Mouse (Mus musculus) myocyte (in vitro differentiated cells): ENCODE measurements around the gene Olfr1367. TPM values are rescaled to one million over a fixed set of nuclear protein-coding genes. Genes with fewer than 3 reads are reported as not detected.
"Not testable (repeated sequence)": the region's sequence is repeated elsewhere in the genome, so short reads cannot be mapped to it uniquely, and the experiment has no call there.

Experiments used
- H3K27me3 ChIP-seq: one replicate; pipeline ENCODE4 v1.6.1; 2011; ENCODE audit not compliant: control insufficient read depth, insufficient read depth, insufficient read length
- H3K36me3 ChIP-seq: one replicate; pipeline ENCODE4 v1.6.1; 2011; ENCODE audit not compliant: control insufficient read depth, insufficient read depth
- H3K4me2 ChIP-seq: one replicate; pipeline ENCODE4 v1.6.1; 2011; ENCODE audit warnings: low read depth, control low read depth
- H3K4me3 ChIP-seq: one replicate; pipeline ENCODE4 v1.5.1; 2011; ENCODE audit warnings: mild to moderate bottlenecking, control low read depth, moderate library complexity
- H3K79me2 ChIP-seq: one replicate; pipeline ENCODE4 v1.6.1; 2011; ENCODE audit not compliant: control insufficient read depth, insufficient read depth
- H3ac ChIP-seq: one replicate; pipeline ENCODE4 v1.6.1; 2011; ENCODE audit not compliant: control insufficient read depth, insufficient read length
- CEBPB ChIP-seq: IDR thresholded peaks from 2 replicates; pipeline ENCODE4 v1.6.1; 2011; ENCODE audit warnings: mild to moderate bottlenecking, moderate library complexity; ENCODE audit not compliant: poor library complexity, insufficient read depth, severe bottlenecking
- E2F4 ChIP-seq: IDR thresholded peaks from one replicate; pipeline ENCODE4 v1.6.1; 2011; ENCODE audit warnings: mild to moderate bottlenecking, control low read depth, moderate library complexity; ENCODE audit not compliant: insufficient read depth
- MAX ChIP-seq: IDR thresholded peaks from one replicate; pipeline ENCODE4 v1.6.1; 2011; ENCODE audit warnings: low read depth, mild to moderate bottlenecking, control low read depth
- MYOD1 ChIP-seq, 3 experiments: IDR thresholded peaks; one replicate each; pipeline ENCODE4 v1.6.1; 2011; ENCODE audit warnings: control low read depth in 2 of 3, low read depth in 2 of 3, mild to moderate bottlenecking in 2 of 3, moderate library complexity in 1 of 3; ENCODE audit not compliant: insufficient read length in 2 of 3, control insufficient read depth in 1 of 3
- MYOG ChIP-seq, 3 experiments: IDR thresholded peaks; one replicate each; pipeline ENCODE4 v1.6.1; 2011; ENCODE audit warnings: control low read depth in 2 of 3, low read depth in 2 of 3, mild to moderate bottlenecking in 2 of 3; ENCODE audit not compliant: insufficient read length in 2 of 3, control insufficient read depth in 1 of 3, insufficient read depth in 1 of 3
- POLR2A ChIP-seq: IDR thresholded peaks from one replicate; pipeline ENCODE4 v1.6.1; 2011; ENCODE audit warnings: low read depth, mild to moderate bottlenecking, control low read depth, moderate library complexity; ENCODE audit not compliant: insufficient read length
- POLR2AphosphoS2 ChIP-seq: IDR thresholded peaks from one replicate; pipeline ENCODE4 v1.6.1; 2011; ENCODE audit warnings: low read depth, control low read depth; ENCODE audit not compliant: insufficient read length
- REST ChIP-seq: IDR thresholded peaks from one replicate; pipeline ENCODE4 v1.6.1; 2011; ENCODE audit warnings: mild to moderate bottlenecking, control low read depth, moderate library complexity; ENCODE audit not compliant: insufficient read depth, insufficient read length
- SRF ChIP-seq: IDR thresholded peaks from one replicate; pipeline ENCODE4 v1.6.1; 2011; ENCODE audit warnings: low read depth; ENCODE audit not compliant: control insufficient read depth, insufficient read length
- TCF12 ChIP-seq: IDR thresholded peaks from one replicate; pipeline ENCODE4 v1.6.1; 2011; ENCODE audit warnings: mild to moderate bottlenecking, control low read depth; ENCODE audit not compliant: poor library complexity, insufficient read depth, severe bottlenecking
- TCF3 ChIP-seq: IDR thresholded peaks from one replicate; pipeline ENCODE4 v1.6.1; 2011; ENCODE audit warnings: low read depth, control low read depth; ENCODE audit not compliant: insufficient read length
- USF1 ChIP-seq: IDR thresholded peaks from one replicate; pipeline ENCODE4 v1.6.1; 2011; ENCODE audit warnings: low read depth, mild to moderate bottlenecking, control low read depth, moderate library complexity
- polyA plus RNA-seq: library from polyadenylated mRNA; unstranded; fragments of >200 nt; fragmentation: generic; extraction: Trizol; gene quantifications from one replicate; pipeline ENCODE4 v1.2.1, GENCODE M21; 2012; ENCODE audit warnings: missing spikeins

The Olfr1367 gene
- polyA plus RNA-seq, 1 experiment = not detected

DNA sequence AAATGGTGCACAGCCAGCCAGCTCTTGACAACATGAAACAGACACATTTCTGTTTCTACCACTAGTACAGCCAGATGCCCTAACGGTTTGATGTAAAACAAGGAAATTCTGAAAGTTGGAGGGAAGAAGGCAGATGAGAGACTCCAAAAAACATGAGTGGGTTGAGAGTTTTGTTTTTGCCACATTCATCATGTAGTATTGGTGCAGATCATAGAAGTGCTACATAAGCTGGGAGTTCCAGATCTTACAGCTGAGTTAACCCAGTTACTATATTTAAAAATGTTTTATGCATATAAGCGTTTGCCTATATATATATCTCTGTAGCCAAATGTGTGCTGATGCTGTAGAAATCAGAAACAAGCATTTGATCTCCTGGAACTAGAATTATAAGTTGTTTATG, 26.0 kb downstream of the Olfr1367 start:
- no peak overlapping the region for H3K4me2 ChIP-seq
- H3K4me3 ChIP-seq = no peak overlapping the region
- no peaks in the 10 kb centered on the region for H3K27me3 ChIP-seq
- H3K36me3 ChIP-seq = peaks cover 8% of the 10 kb centered on the region
- TF ChIP-seq CEBPB (no peak), TCF12 (no peak), MYOG (IDR thresholded peaks at IDR 0.05; ENCODE audit: control insufficient read depth in 1 of 3, insufficient read depth in 1 of 3, insufficient read length in 2 of 3, low read depth in 2 of 3) (no peak), POLR2A (no peak), POLR2AphosphoS2 (no peak), USF1 (no peak), REST (no peak), MAX (no peak)
- no peak overlapping the region for H3ac ChIP-seq
- H3K79me2 ChIP-seq = no peaks in the 10 kb centered on the region

DNA sequence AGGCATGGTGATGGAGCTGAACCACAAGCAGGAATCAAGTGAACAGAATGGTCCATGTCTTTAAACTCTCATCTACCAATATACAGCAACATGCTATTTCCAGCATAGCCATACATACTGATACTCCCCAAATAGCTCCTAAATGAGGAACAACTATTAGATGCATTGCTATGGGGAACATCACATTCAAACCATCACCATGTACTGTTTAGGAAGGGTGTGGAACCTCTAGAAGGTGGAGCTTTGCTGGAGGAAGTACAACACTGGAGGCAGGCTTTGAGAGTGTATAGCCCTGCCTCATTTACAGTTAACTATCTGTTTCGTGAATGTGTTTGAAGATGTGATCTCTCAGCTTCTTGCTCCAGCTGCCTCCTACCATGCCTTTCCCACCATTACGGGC, 31.1 kb downstream of the Olfr1367 start:
- Histone ChIP-seq H3K4me2 (no peak overlapping the region), H3K4me3 (no peak overlapping the region), H3K27me3 (no peaks in the 10 kb centered on the region), H3K79me2 (no peaks in the 10 kb centered on the region), H3ac (no peak overlapping the region), H3K36me3 (no peaks in the 10 kb centered on the region)
- no peak for TF ChIP-seq SRF
- no peak for TF ChIP-seq USF1
- TF ChIP-seq MYOD1 (IDR thresholded peaks at IDR 0.05; ENCODE audit: control insufficient read depth in 1 of 3, insufficient read length in 2 of 3, low read depth in 2 of 3) = no peak
- no peak for TF ChIP-seq E2F4
- TF ChIP-seq REST = no peak
- no peak for TF ChIP-seq TCF12
- TF ChIP-seq TCF3 = no peak
- no peak for TF ChIP-seq CEBPB
- no peak for TF ChIP-seq MAX
- TF ChIP-seq MYOG (IDR thresholded peaks at IDR 0.05; ENCODE audit: control insufficient read depth in 1 of 3, insufficient read depth in 1 of 3, insufficient read length in 2 of 3, low read depth in 2 of 3) = no peak
- TF ChIP-seq POLR2A = no peak
- no peak for TF ChIP-seq POLR2AphosphoS2

DNA sequence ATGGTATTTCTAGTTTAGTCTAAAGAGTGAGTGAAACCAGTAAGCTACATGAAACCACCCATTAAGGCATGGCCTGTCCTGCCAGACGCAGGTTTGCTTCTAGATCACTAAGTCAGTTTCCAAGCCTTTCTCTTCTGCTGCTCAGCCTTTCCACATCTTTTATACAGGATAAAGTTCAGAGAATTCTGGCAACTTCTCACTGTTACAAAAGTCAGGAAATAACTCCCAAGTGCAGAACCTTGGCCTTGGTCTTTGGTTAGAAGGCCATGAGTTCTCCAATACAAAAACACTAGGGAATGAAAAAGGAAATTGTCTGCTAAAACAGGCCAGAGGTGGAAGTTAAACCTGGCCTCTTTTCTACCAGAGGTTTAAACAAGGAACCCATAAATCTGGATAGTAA, 48.5 kb downstream of the Olfr1367 start:
- Histone ChIP-seq H3K4me2 (no peak overlapping the region), H3K4me3 (no peak overlapping the region), H3K36me3 (peaks cover 64% of the 10 kb centered on the region), H3K79me2 (peaks cover 14% of the 10 kb centered on the region), H3K27me3 (no peaks in the 10 kb centered on the region), H3ac (no peak overlapping the region)
- TF ChIP-seq TCF3 = no peak
- TF ChIP-seq REST = no peak
- no peak for TF ChIP-seq MYOG (IDR thresholded peaks at IDR 0.05; ENCODE audit: control insufficient read depth in 1 of 3, insufficient read depth in 1 of 3, insufficient read length in 2 of 3, low read depth in 2 of 3)
- no peak for TF ChIP-seq SRF
- no peak for TF ChIP-seq E2F4
- TF ChIP-seq POLR2AphosphoS2 = no peak
- no peak for TF ChIP-seq POLR2A

DNA sequence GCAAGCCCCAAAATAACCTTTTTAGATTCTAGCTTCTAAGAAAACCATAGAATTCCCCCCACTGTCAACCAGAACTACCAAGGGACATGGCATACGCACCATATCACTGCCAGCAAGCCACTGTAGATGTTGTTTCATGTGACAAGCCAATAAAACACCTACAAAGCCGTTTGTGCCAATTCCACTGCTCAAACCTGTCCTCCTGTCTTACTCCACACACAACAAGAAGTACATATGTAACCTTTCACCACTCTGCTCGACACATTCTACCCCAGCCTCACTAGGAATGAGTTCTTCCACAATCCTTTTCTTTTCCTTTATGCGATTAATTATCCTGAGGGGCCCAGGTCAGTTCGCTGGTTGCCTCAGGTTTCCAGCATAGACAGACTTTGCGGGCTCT, 48.9 kb downstream of the Olfr1367 start:
- TF ChIP-seq POLR2A (no peak), TCF3 (no peak)
- no peak overlapping the region for H3K4me3 ChIP-seq
- no peaks in the 10 kb centered on the region for H3K27me3 ChIP-seq
- peaks cover 59% of the 10 kb centered on the region for H3K36me3 ChIP-seq
- peaks cover 17% of the 10 kb centered on the region for H3K79me2 ChIP-seq
- H3K4me2 ChIP-seq = no peak overlapping the region
- H3ac ChIP-seq = no peak overlapping the region

DNA sequence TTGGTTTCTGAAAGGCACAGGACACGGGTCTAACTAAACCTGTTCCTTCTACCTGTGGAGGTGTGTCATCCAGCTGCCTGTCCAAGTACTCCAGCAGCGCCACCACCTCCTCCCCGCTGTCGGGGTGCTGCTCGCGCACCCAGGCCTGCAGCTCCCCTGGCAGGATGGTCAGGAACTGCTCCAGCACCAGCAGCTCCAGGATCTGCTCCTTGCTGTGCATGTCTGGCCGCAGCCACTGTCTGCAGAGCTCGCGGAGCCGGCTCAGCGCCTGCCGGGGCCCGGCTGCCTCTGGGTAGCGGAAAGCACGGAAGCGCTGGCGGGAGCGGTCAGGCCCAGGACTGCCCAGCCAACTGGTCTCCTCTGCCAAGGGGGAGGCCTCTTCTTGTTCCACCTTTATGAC, 49.3 kb downstream of the Olfr1367 start:
- not testable (repeated sequence) for H3K4me3 ChIP-seq, H3K4me2 ChIP-seq, H3ac ChIP-seq, H3K27me3 ChIP-seq
- Histone ChIP-seq H3K36me3 (peaks cover 55% of the 10 kb centered on the region), H3K79me2 (peaks cover 21% of the 10 kb centered on the region)

DNA sequence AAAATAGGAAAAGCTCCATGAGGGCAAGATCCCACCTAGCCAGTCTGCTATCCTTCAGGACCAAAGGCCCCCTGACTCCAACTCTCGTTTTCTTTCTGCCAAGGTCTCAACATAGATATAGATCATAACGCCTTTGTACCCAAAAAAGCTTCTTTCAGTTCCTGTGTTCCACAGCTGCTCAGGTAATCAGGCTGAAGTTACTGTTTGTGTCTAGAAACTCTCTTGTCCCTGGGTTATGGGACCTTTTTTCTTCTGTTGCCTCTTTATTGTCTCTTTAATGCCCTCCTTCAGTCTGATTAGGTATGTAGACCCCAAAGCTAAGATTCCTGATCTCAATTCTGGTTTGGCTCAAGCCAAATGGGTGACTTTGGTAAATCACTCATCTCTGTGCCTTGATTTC, 50.8 kb downstream of the Olfr1367 start:
- H3K79me2 ChIP-seq = peaks cover 35% of the 10 kb centered on the region
- H3K4me3 ChIP-seq = no peak overlapping the region
- H3ac ChIP-seq = no peak overlapping the region
- peaks cover 44% of the 10 kb centered on the region for H3K36me3 ChIP-seq
- no peaks in the 10 kb centered on the region for H3K27me3 ChIP-seq
- TF ChIP-seq POLR2AphosphoS2 = no peak
- no peak for TF ChIP-seq MAX
- no peak for TF ChIP-seq REST
- H3K4me2 ChIP-seq = no peak overlapping the region

Other genes starting within 250 kb of the Olfr1367 start
- gene Olfr1369-ps1, start 235.4 kb upstream of the Olfr1367 start, polyA plus RNA-seq = not detected
- not detected for gene Olfr263, start 217.3 kb upstream of the Olfr1367 start, polyA plus RNA-seq
- gene Olfr1368, start 201.0 kb upstream of the Olfr1367 start, polyA plus RNA-seq = not detected
- 62.4 TPM for gene Trim27, start 167.5 kb upstream of the Olfr1367 start, polyA plus RNA-seq
- not detected for gene Gpx5, start 54.2 kb upstream of the Olfr1367 start, polyA plus RNA-seq
- not detected for gene Gpx6, start 34.8 kb upstream of the Olfr1367 start, polyA plus RNA-seq
- 2.8 TPM for gene Zscan12, start 15.9 kb downstream of the Olfr1367 start, polyA plus RNA-seq
- 13.6 TPM for gene Zkscan3, start 55.8 kb downstream of the Olfr1367 start, polyA plus RNA-seq
- gene Pgbd1, start 94.1 kb downstream of the Olfr1367 start, polyA plus RNA-seq = 0.13 TPM
- gene Zscan26, start 106.8 kb downstream of the Olfr1367 start, polyA plus RNA-seq = 6.3 TPM
- 0.05 TPM for gene Nkapl, start 121.6 kb downstream of the Olfr1367 start, polyA plus RNA-seq
- not detected for gene Zkscan4, start 132.0 kb downstream of the Olfr1367 start, polyA plus RNA-seq
- gene Gm10065, start 132.5 kb downstream of the Olfr1367 start, polyA plus RNA-seq = not detected
- gene AK157302, start 148.3 kb downstream of the Olfr1367 start, polyA plus RNA-seq = 0.71 TPM
- 29.0 TPM for gene Gm11273, start 154.5 kb downstream of the Olfr1367 start, polyA plus RNA-seq
- 1.9 TPM for gene Zkscan8, start 184.2 kb downstream of the Olfr1367 start, polyA plus RNA-seq
- gene Olfr1366, start 195.9 kb downstream of the Olfr1367 start, polyA plus RNA-seq = 0.02 TPM
- not detected for gene Olfr1535, start 213.0 kb downstream of the Olfr1367 start, polyA plus RNA-seq
- not detected for gene Olfr1364, start 234.8 kb downstream of the Olfr1367 start, polyA plus RNA-seq